Mouse (Mus musculus) frontal cortex, postnatal 14 days (tissue): ENCODE data around the gene Sf1.

Source experiments
- DNase-seq, 2 experiments: peaks; one replicate each; pipeline ENCODE4 v3.0.0; 2022; ENCODE audit warnings: low spot score in 2 of 2

Gene Sf1

GRCm38 (mm10) chr19:6341453-6342077 lies 21.9 kb upstream of the Sf1 start:
- DNase-seq: no peak

GRCm38 (mm10) chr19:6342276-6342933 lies 21.1 kb upstream of the Sf1 start:
- DNase-seq: no peak

GRCm38 (mm10) chr19:6343066-6343925 lies 20.2 kb upstream of the Sf1 start:
- DNase-seq: no peak

- DNase-seq: no peak
Measured at GRCm38 (mm10) chr19:6343996-6344395, 19.5 kb upstream of the Sf1 start.

- no peak for DNase-seq
Measured at GRCm38 (mm10) chr19:6346023-6346422, 17.5 kb upstream of the Sf1 start.

GRCm38 (mm10) chr19:6346661-6347060 lies 16.8 kb upstream of the Sf1 start:
- DNase-seq: no peak

- DNase-seq: no peak
Measured at GRCm38 (mm10) chr19:6347615-6348014, 15.9 kb upstream of the Sf1 start.

- DNase-seq: no peak
Measured at GRCm38 (mm10) chr19:6348717-6349116, 14.8 kb upstream of the Sf1 start.

GRCm38 (mm10) chr19:6349215-6349983 lies 14.1 kb upstream of the Sf1 start:
- no peak for DNase-seq

GRCm38 (mm10) chr19:6351431-6352106 lies 11.9 kb upstream of the Sf1 start:
- no peak for DNase-seq

GRCm38 (mm10) chr19:6352107-6352505 lies 11.4 kb upstream of the Sf1 start:
- no peak for DNase-seq

GRCm38 (mm10) chr19:6354030-6354429 lies 9.5 kb upstream of the Sf1 start:
- no peak for DNase-seq

- no peak for DNase-seq
Measured at GRCm38 (mm10) chr19:6361291-6361690, 2.2 kb upstream of the Sf1 start.

- no peak for DNase-seq
Measured at GRCm38 (mm10) chr19:6363091-6363410, 439 bp upstream of the Sf1 start.

GRCm38 (mm10) chr19:6364317-6364725 lies 831 bp downstream of the Sf1 start:
- DNase-seq: peak; percentile 84 to 86

- no peak for DNase-seq
Measured at GRCm38 (mm10) chr19:6364842-6365241, 1.4 kb downstream of the Sf1 start.

GRCm38 (mm10) chr19:6370175-6370574 lies 6.7 kb downstream of the Sf1 start:
- no peak for DNase-seq

GRCm38 (mm10) chr19:6372433-6372832 lies 8.9 kb downstream of the Sf1 start:
- DNase-seq: no peak

GRCm38 (mm10) chr19:6373539-6374400 lies 10.3 kb downstream of the Sf1 start:
- peak; percentile 58 to 73 for DNase-seq

GRCm38 (mm10) chr19:6374571-6374970 lies 11.1 kb downstream of the Sf1 start:
- DNase-seq: no peak
